ENCODE assay signal across 18 mouse cellular contexts in genomic region chr12:79735882-79736281, GRCm38 (mm10).
DNase-seq lines count a peak whose midpoint lies in the region; ATAC-seq and TF ChIP-seq lines count a peak whose summit lies in the region.
"Had no signal": no experiment of that assay in that cellular context is flagged by ENCODE, and none has a peak within 500 bp of the region (broad histone marks: within the 10 kb centered on the region; RNA-seq: fewer than 3 reads in every experiment).

No protein-coding gene starts in this region.

- H3K27ac ChIP-seq in heart, embryonic 16.5 days (ENCODE audit: low read length) = peak overlapping the region; percentile 52; the same call in 1 of the 2 replicates
- H3K27ac ChIP-seq in heart, embryonic 12.5 days (ENCODE audit: poor library complexity, severe bottlenecking) = no peak overlapping the region
- H3K27ac ChIP-seq in kidney, postnatal 0 days = peak overlapping the region; percentile 67
- peak overlapping the region; percentile 24; the same call in 1 of the 2 replicates for H3K27ac ChIP-seq in embryonic facial prominence, embryonic 13.5 days
- peak overlapping the region; percentile 23 for H3K27ac ChIP-seq in limb, embryonic 12.5 days
- no peak overlapping the region for H3K27ac ChIP-seq in liver, postnatal 0 days (ENCODE audit: low read depth)
- H3K27ac ChIP-seq: hindbrain, postnatal 0 days; liver, embryonic 12.5 days had no signal

- no peaks in the 10 kb centered on the region for H3K27me3 ChIP-seq in heart, embryonic 16.5 days (ENCODE audit: control insufficient read depth, insufficient read depth, low read length)
- H3K27me3 ChIP-seq in heart, embryonic 12.5 days (replicated peaks) = no peaks in the 10 kb centered on the region
- H3K27me3 ChIP-seq in kidney, postnatal 0 days (ENCODE audit: insufficient read depth, low read length) = no peaks in the 10 kb centered on the region
- H3K27me3 ChIP-seq in embryonic facial prominence, embryonic 13.5 days = no peaks in the 10 kb centered on the region
- H3K27me3 ChIP-seq in limb, embryonic 12.5 days = no peaks in the 10 kb centered on the region
- H3K27me3 ChIP-seq in liver, postnatal 0 days (ENCODE audit: insufficient read depth, low read length) = no peaks in the 10 kb centered on the region
- H3K27me3 ChIP-seq: liver, embryonic 12.5 days; Patski had no signal

- no peak for ATAC-seq in heart, embryonic 16.5 days (replicated peaks; ENCODE audit: extremely low read depth, insufficient read depth, low FRiP score)
- ATAC-seq in heart, embryonic 12.5 days (ENCODE audit: insufficient number of reproducible peaks, low FRiP score) = no peak
- ATAC-seq in kidney, postnatal 0 days (replicated peaks; ENCODE audit: low FRiP score, low read depth) = no peak
- ATAC-seq in embryonic facial prominence, embryonic 13.5 days (ENCODE audit: insufficient number of reproducible peaks, insufficient read depth, low FRiP score, low TSS enrichment, low read depth) = no peak
- ATAC-seq in limb, embryonic 12.5 days (ENCODE audit: insufficient number of reproducible peaks, insufficient read depth, low FRiP score, low TSS enrichment, low read depth) = no peak
- ATAC-seq in liver, postnatal 0 days = no peak
- ATAC-seq: activated CD4-positive, CD25-positive, alpha-beta regulatory T cell, adult 4 months; forebrain, embryonic 14.5 days; hindbrain, postnatal 0 days; liver, embryonic 12.5 days; Patski had no signal

- no peak overlapping the region for H3K9ac ChIP-seq in heart, embryonic 16.5 days (ENCODE audit: low read length)
- no peak overlapping the region for H3K9ac ChIP-seq in heart, embryonic 12.5 days
- H3K9ac ChIP-seq in kidney, postnatal 0 days (ENCODE audit: low read depth, low read length) = no peak overlapping the region
- H3K9ac ChIP-seq in embryonic facial prominence, embryonic 13.5 days = no peak overlapping the region
- no peak overlapping the region for H3K9ac ChIP-seq in limb, embryonic 12.5 days (replicated peaks)
- no peak overlapping the region for H3K9ac ChIP-seq in liver, postnatal 0 days (replicated peaks)
- H3K9ac ChIP-seq: liver, embryonic 12.5 days had no signal

- H3K4me1 ChIP-seq in heart, embryonic 16.5 days (ENCODE audit: control insufficient read depth, insufficient read depth, low read length) = no peaks in the 10 kb centered on the region
- H3K4me1 ChIP-seq in heart, embryonic 12.5 days (replicated peaks) = peaks cover 8% of the 10 kb centered on the region
- H3K4me1 ChIP-seq in kidney, postnatal 0 days (replicated peaks; ENCODE audit: insufficient read depth, low read length) = no peaks in the 10 kb centered on the region; the same call in 1 of the 2 replicates
- peaks cover 26% of the 10 kb centered on the region for H3K4me1 ChIP-seq in embryonic facial prominence, embryonic 13.5 days
- H3K4me1 ChIP-seq in limb, embryonic 12.5 days (replicated peaks) = peaks cover 26% of the 10 kb centered on the region
- peaks cover 5% of the 10 kb centered on the region; the same call in 1 of the 2 replicates for H3K4me1 ChIP-seq in liver, postnatal 0 days (ENCODE audit: insufficient read depth)

- no peaks in the 10 kb centered on the region for H3K9me3 ChIP-seq in heart, embryonic 16.5 days (replicated peaks; ENCODE audit: control insufficient read depth, low read length)
- no peaks in the 10 kb centered on the region for H3K9me3 ChIP-seq in heart, embryonic 12.5 days (replicated peaks)
- H3K9me3 ChIP-seq in kidney, postnatal 0 days (replicated peaks; ENCODE audit: low read length) = no peaks in the 10 kb centered on the region
- no peaks in the 10 kb centered on the region for H3K9me3 ChIP-seq in embryonic facial prominence, embryonic 13.5 days
- H3K9me3 ChIP-seq in limb, embryonic 12.5 days = no peaks in the 10 kb centered on the region
- H3K9me3 ChIP-seq in liver, postnatal 0 days (ENCODE audit: low read length) = no peaks in the 10 kb centered on the region
- H3K9me3 ChIP-seq: liver, embryonic 12.5 days had no signal

- no peak for TF ChIP-seq CTCF in kidney, postnatal 0 days (IDR thresholded peaks at IDR 0.05; ENCODE audit: low read depth)
- TF ChIP-seq CTCF in liver, postnatal 0 days (IDR thresholded peaks at IDR 0.05; ENCODE audit: low read depth) = no peak

- TF ChIP-seq EP300 in liver, postnatal 0 days (IDR thresholded peaks at IDR 0.05; ENCODE audit: low read depth) = no peak

- DNase-seq in kidney, postnatal 0 days (ENCODE audit: low spot score) = peak; percentile 63
- DNase-seq in kidney, adult 11 months = no peak
- DNase-seq in liver = no peak
- DNase-seq in liver, postnatal 0 days = no peak
- DNase-seq: adrenal gland, postnatal 25 days; cerebellum, adult 18-20 months; lung, postnatal 36 days; right cerebral cortex, postnatal 25 days; thymus, postnatal 25 days had no signal

- no peak overlapping the region for H3K4me2 ChIP-seq in heart, embryonic 16.5 days (ENCODE audit: low read depth, low read length)
- no peak overlapping the region for H3K4me2 ChIP-seq in heart, embryonic 12.5 days
- H3K4me2 ChIP-seq in kidney, postnatal 0 days (ENCODE audit: low read length) = no peak overlapping the region
- H3K4me2 ChIP-seq in embryonic facial prominence, embryonic 13.5 days = no peak overlapping the region
- no peak overlapping the region for H3K4me2 ChIP-seq in limb, embryonic 12.5 days
- H3K4me2 ChIP-seq in liver, postnatal 0 days (ENCODE audit: low read depth, low read length) = no peak overlapping the region
- H3K4me2 ChIP-seq: liver, embryonic 12.5 days had no signal

- 79% methylated on average over 4 of the region's 4 CpGs for WGBS in heart, embryonic 16.5 days
- WGBS in heart, embryonic 12.5 days = 85% methylated on average over 4 of the region's 4 CpGs
- WGBS in kidney, postnatal 0 days = 42% methylated on average over 4 of the region's 4 CpGs
- 77% methylated on average over 4 of the region's 4 CpGs for WGBS in embryonic facial prominence, embryonic 13.5 days
- 86% methylated on average over 4 of the region's 4 CpGs for whole genome bisulfite sequencing in limb, embryonic 12.5 days
- 80% methylated on average over 4 of the region's 4 CpGs for WGBS in liver, postnatal 0 days (ENCODE audit: insufficient replicate concordance)

- H3K36me3 ChIP-seq in heart, embryonic 16.5 days (ENCODE audit: control insufficient read depth, insufficient read depth) = no peaks in the 10 kb centered on the region
- no peaks in the 10 kb centered on the region for H3K36me3 ChIP-seq in heart, embryonic 12.5 days
- H3K36me3 ChIP-seq in kidney, postnatal 0 days (ENCODE audit: insufficient read depth, low read length) = no peaks in the 10 kb centered on the region
- no peaks in the 10 kb centered on the region for H3K36me3 ChIP-seq in embryonic facial prominence, embryonic 13.5 days
- H3K36me3 ChIP-seq in limb, embryonic 12.5 days = no peaks in the 10 kb centered on the region
- H3K36me3 ChIP-seq in liver, postnatal 0 days (replicated peaks; ENCODE audit: insufficient read depth, low read length) = no peaks in the 10 kb centered on the region
- H3K36me3 ChIP-seq: liver, embryonic 12.5 days had no signal

- H3K4me3 ChIP-seq in heart, embryonic 16.5 days (ENCODE audit: low read length) = no peak overlapping the region
- no peak overlapping the region for H3K4me3 ChIP-seq in heart, embryonic 12.5 days
- no peak overlapping the region for H3K4me3 ChIP-seq in kidney, postnatal 0 days (replicated peaks; ENCODE audit: low read depth, low read length)
- H3K4me3 ChIP-seq in embryonic facial prominence, embryonic 13.5 days = no peak overlapping the region
- no peak overlapping the region for H3K4me3 ChIP-seq in limb, embryonic 12.5 days (replicated peaks)
- H3K4me3 ChIP-seq in liver, postnatal 0 days (ENCODE audit: low read depth, low read length) = no peak overlapping the region
- H3K4me3 ChIP-seq: liver, embryonic 12.5 days had no signal

Comparison
In these comparisons a context has a peak if more than half of its experiments do, and no peak if none do; other contexts are left out.
1. H3K27ac ChIP-seq: peak in heart, embryonic 16.5 days (single experiment), kidney, postnatal 0 days (single experiment), embryonic facial prominence, embryonic 13.5 days (single experiment) and limb, embryonic 12.5 days (single experiment); none in heart, embryonic 12.5 days (single experiment) and liver, postnatal 0 days (single experiment).